Mouse (Mus musculus): ENCODE data around the gene Nt5c1a.

DNA sequence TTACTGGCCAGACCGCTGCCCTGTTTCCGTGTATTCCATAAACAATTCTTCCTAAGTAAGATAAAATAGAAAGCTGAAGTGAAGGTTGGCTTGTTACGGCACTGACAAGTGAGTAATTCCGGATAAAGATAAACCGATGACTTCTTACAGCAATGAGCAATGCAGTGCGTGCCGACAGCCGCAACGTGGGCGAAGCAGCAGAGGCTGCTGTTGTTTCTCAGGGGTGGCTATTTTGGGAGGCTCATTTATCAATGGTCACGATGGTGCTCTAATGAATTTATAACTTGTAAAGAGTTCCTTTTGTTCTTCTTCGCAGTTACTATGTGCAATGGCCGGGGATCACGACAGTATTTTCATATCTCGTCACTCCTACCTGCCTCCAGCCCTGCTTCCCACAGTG lies 37.1 kb upstream of the Nt5c1a start:
- TF ChIP-seq CTCF (IDR thresholded peaks at IDR 0.05; ENCODE audit: low read depth, low read length) (no peak), GATA1 (IDR thresholded peaks at IDR 0.05; ENCODE audit: borderline replicate concordance, low read length) (no peak), GATA2 (IDR thresholded peaks at IDR 0.05; ENCODE audit: borderline replicate concordance, low read depth, low read length) (no peak), TAL1 (conservative IDR thresholded peaks at IDR 0.05; ENCODE audit: low read depth, low read length) (no peak)

All from G1E (cell line).